Comparison of ENCODE assay signal across 8 mouse cellular contexts in the genomic region with DNA sequence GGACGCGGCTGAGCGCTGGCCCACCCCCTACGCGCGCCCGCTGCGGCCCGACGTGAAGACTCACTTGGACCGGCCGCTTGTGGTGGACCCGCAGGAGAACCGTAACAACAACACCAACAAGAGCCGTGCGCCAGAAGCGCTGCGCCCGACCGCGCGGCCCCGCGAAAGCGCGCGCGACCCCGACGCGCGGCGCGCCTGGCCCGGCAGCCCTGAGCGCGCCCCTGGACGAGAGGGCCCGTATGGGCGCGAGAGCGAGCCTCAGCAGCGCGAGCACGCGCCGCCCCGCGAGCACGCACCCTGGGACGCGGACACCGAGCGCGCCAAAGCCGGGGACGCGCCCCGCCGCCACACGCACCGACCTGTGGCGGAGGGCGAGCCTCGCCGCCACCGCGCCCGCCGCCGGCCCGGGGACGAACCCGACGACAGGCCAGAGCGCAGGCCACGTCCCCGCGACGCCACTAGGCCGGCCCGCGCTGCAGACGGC.
DNase-seq lines count a peak whose midpoint lies in the region; ATAC-seq and TF ChIP-seq lines count a peak whose summit lies in the region.

No protein-coding gene starts in this region.

- H3K9ac ChIP-seq in embryonic facial prominence, embryonic 11.5 days (replicated peaks; ENCODE audit: low read length), result no peak overlapping the region
- no peak overlapping the region for H3K9ac ChIP-seq in intestine, postnatal 0 days (ENCODE audit: low read depth, low read length)
- H3K9ac ChIP-seq in neural tube, embryonic 12.5 days, result no peak overlapping the region

- peak overlapping the region; percentile 68 for H3K4me3 ChIP-seq in heart, embryonic 10.5 days
- H3K4me3 ChIP-seq in E14TG2a.4 (replicated peaks; ENCODE audit: low read length), result peak overlapping the region; percentile 77
- peak overlapping the region; percentile 45 for H3K4me3 ChIP-seq in embryonic facial prominence, embryonic 11.5 days (ENCODE audit: low read depth, low read length)
- peak overlapping the region; percentile 29 for H3K4me3 ChIP-seq in intestine, postnatal 0 days (ENCODE audit: low read depth, low read length)
- peak overlapping the region; percentile 34 for H3K4me3 ChIP-seq in neural tube, embryonic 12.5 days

- H3K27ac ChIP-seq in heart, embryonic 10.5 days, result peak overlapping the region; percentile 65
- H3K27ac ChIP-seq in embryonic facial prominence, embryonic 11.5 days (replicated peaks; ENCODE audit: low read depth, low read length), result no peak overlapping the region; the same call in 1 of the 2 replicates
- H3K27ac ChIP-seq in intestine, postnatal 0 days (ENCODE audit: low read depth, low read length), result no peak overlapping the region
- H3K27ac ChIP-seq in neural tube, embryonic 12.5 days, result no peak overlapping the region

- H3K36me3 ChIP-seq in heart, embryonic 10.5 days, result no peaks in the 10 kb centered on the region
- H3K36me3 ChIP-seq in E14TG2a.4 (ENCODE audit: insufficient read depth, low read length), result peaks cover 5% of the 10 kb centered on the region; the same call in 1 of the 2 replicates
- no peaks in the 10 kb centered on the region for H3K36me3 ChIP-seq in embryonic facial prominence, embryonic 11.5 days (replicated peaks; ENCODE audit: control insufficient read depth, insufficient read depth, low read depth, low read length)
- H3K36me3 ChIP-seq in intestine, postnatal 0 days (ENCODE audit: control insufficient read depth, insufficient read depth), result no peaks in the 10 kb centered on the region
- H3K36me3 ChIP-seq in neural tube, embryonic 12.5 days, result peaks cover 7% of the 10 kb centered on the region; the same call in 1 of the 2 replicates

- H3K9me3 ChIP-seq in heart, embryonic 10.5 days, result no peaks in the 10 kb centered on the region
- H3K9me3 ChIP-seq in E14TG2a.4 (ENCODE audit: low read length), result no peaks in the 10 kb centered on the region
- H3K9me3 ChIP-seq in embryonic facial prominence, embryonic 11.5 days (replicated peaks; ENCODE audit: control insufficient read depth, low read length), result no peaks in the 10 kb centered on the region
- H3K9me3 ChIP-seq in intestine, postnatal 0 days (ENCODE audit: control insufficient read depth), result no peaks in the 10 kb centered on the region
- H3K9me3 ChIP-seq in neural tube, embryonic 12.5 days, result no peaks in the 10 kb centered on the region

- DNase-seq in heart, embryonic 10.5 days (ENCODE audit: low spot score), result no peak
- DNase-seq in heart, postnatal 36 days, result no peak
- peak; percentile 25 for DNase-seq in embryonic facial prominence, embryonic 11.5 days (ENCODE audit: low spot score)
- no peak for DNase-seq in spleen, postnatal 36 days (ENCODE audit: low spot score in 2 of 2)
- no peak for DNase-seq in lung, postnatal 10 days

- H3K4me1 ChIP-seq in heart, embryonic 10.5 days, result peaks cover 11% of the 10 kb centered on the region
- H3K4me1 ChIP-seq in E14TG2a.4 (replicated peaks; ENCODE audit: low read depth, low read length), result peaks cover 35% of the 10 kb centered on the region
- no peaks in the 10 kb centered on the region for H3K4me1 ChIP-seq in embryonic facial prominence, embryonic 11.5 days (ENCODE audit: control insufficient read depth, insufficient read depth, low read length)
- no peaks in the 10 kb centered on the region for H3K4me1 ChIP-seq in intestine, postnatal 0 days (replicated peaks; ENCODE audit: control insufficient read depth, insufficient read depth, low read length)
- peaks cover 13% of the 10 kb centered on the region for H3K4me1 ChIP-seq in neural tube, embryonic 12.5 days

- TF ChIP-seq CTCF in E14TG2a.4 (conservative IDR thresholded peaks at IDR 0.05; ENCODE audit: low read length), result no peak
- TF ChIP-seq CTCF in intestine, postnatal 0 days (IDR thresholded peaks at IDR 0.05; ENCODE audit: low read depth), result no peak

- peaks cover 88% of the 10 kb centered on the region for H3K27me3 ChIP-seq in heart, embryonic 10.5 days (ENCODE audit: insufficient read depth, poor library complexity, severe bottlenecking)
- peaks cover 43% of the 10 kb centered on the region for H3K27me3 ChIP-seq in E14TG2a.4 (ENCODE audit: insufficient read depth, low read length)
- peaks cover 37% of the 10 kb centered on the region for H3K27me3 ChIP-seq in embryonic facial prominence, embryonic 11.5 days (ENCODE audit: control insufficient read depth, insufficient read depth, low read length)
- peaks cover 21% of the 10 kb centered on the region for H3K27me3 ChIP-seq in intestine, postnatal 0 days (replicated peaks; ENCODE audit: control insufficient read depth, insufficient read depth, low read length)
- peaks cover 46% of the 10 kb centered on the region for H3K27me3 ChIP-seq in neural tube, embryonic 12.5 days (replicated peaks)

- ATAC-seq in embryonic facial prominence, embryonic 11.5 days (replicated peaks; ENCODE audit: insufficient number of reproducible peaks, low FRiP score, low TSS enrichment, low read depth), result no peak
- ATAC-seq in intestine, postnatal 0 days, result no peak
- ATAC-seq in neural tube, embryonic 12.5 days (ENCODE audit: low FRiP score, low read depth), result no peak

- peak overlapping the region; percentile 74 for H3K4me2 ChIP-seq in embryonic facial prominence, embryonic 11.5 days (ENCODE audit: low read depth, low read length)
- H3K4me2 ChIP-seq in intestine, postnatal 0 days (replicated peaks; ENCODE audit: low read depth), result peak overlapping the region; percentile 53
- peak overlapping the region; percentile 62 for H3K4me2 ChIP-seq in neural tube, embryonic 12.5 days (replicated peaks)

- WGBS in heart, embryonic 10.5 days, result under 1% methylated on average over 84 of the region's 84 CpGs
- WGBS in embryonic facial prominence, embryonic 11.5 days, result under 1% methylated on average over 84 of the region's 84 CpGs
- WGBS in intestine, postnatal 0 days, result 2% methylated on average over 68 of the region's 84 CpGs
- 2% methylated on average over 84 of the region's 84 CpGs for WGBS in neural tube, embryonic 12.5 days

- intact Hi-C loops in heart, postnatal 36 days (cut with DNase I), result loop anchor here (10.0 kb wide), 1 partner anchor 264 kb away; no protein-coding TSS in a partner anchor
